Mouse (Mus musculus) large intestine, adult 2 months (tissue): ENCODE measurements around the gene Enpp3. TPM values are rescaled to one million over a fixed set of nuclear protein-coding genes. Genes with fewer than 3 reads are reported as not detected.
"Not testable (repeated sequence)": the region's sequence is repeated elsewhere in the genome, so short reads cannot be mapped to it uniquely, and the experiment has no call there.

Experiments used
- DNase-seq: peaks from one replicate; pipeline ENCODE4 v3.0.0-alpha.2; 2012; ENCODE audit warnings: low read depth, low spot score
- WGBS: fragments of 180-500 bp; shearing (Covaris S2); methylation state at CpG from one replicate; pipeline ENCODE4 v1.1.7; 2018; 5-methylcytosine and 5-hydroxymethylcytosine counted together
- polyA plus RNA-seq: library from polyadenylated mRNA; depleted of rRNA; stranded (reverse); fragments of >200 nt; gene quantifications from 2 replicates; pipeline ENCODE4 v1.2.3, GENCODE M21; 2012

The Enpp3 gene
- polyA plus RNA-seq, 1 experiment: 2.2 TPM

- peak; percentile 56 for DNase-seq
Measured at GRCm38 (mm10) chr10:24823697-24824535, 18.7 kb downstream of the Enpp3 start.

GRCm38 (mm10) chr10:24823265-24823664 is 19.4 kb downstream of the Enpp3 start:
- WGBS: 8% methylated on average over 1 of the region's 1 CpGs
- no peak for DNase-seq

More at GRCm38 (mm10) chr10:24823697-24824535, 18.7 kb downstream of the Enpp3 start:
- WGBS: 18% methylated on average over 16 of the region's 16 CpGs

- no peak for DNase-seq
- WGBS: 78% methylated on average over 1 of the region's 1 CpGs
Measured at GRCm38 (mm10) chr10:24822842-24823241, 19.8 kb downstream of the Enpp3 start.

GRCm38 (mm10) chr10:24821990-24822676 is 20.5 kb downstream of the Enpp3 start:
- WGBS: 76% methylated on average over 4 of the region's 4 CpGs

GRCm38 (mm10) chr10:24819526-24819925 is 23.1 kb downstream of the Enpp3 start:
- WGBS: 80% methylated on average over 3 of the region's 3 CpGs
- DNase-seq: no peak

More at GRCm38 (mm10) chr10:24821990-24822676, 20.5 kb downstream of the Enpp3 start:
- DNase-seq: no peak

- DNase-seq: no peak
- 52% methylated on average over 10 of the region's 10 CpGs for whole genome bisulfite sequencing
Measured at GRCm38 (mm10) chr10:24810639-24811038, 32.0 kb downstream of the Enpp3 start.

- no peak for DNase-seq
- WGBS: 80% methylated on average over 5 of the region's 5 CpGs
Measured at GRCm38 (mm10) chr10:24806756-24807155, 35.9 kb downstream of the Enpp3 start.

- no peak for DNase-seq
- WGBS: 80% methylated on average over 10 of the region's 10 CpGs
Measured at GRCm38 (mm10) chr10:24805876-24806275, 36.7 kb downstream of the Enpp3 start.

GRCm38 (mm10) chr10:24805173-24805572 is 37.5 kb downstream of the Enpp3 start:
- WGBS: 68% methylated on average over 2 of the region's 2 CpGs
- no peak for DNase-seq

- DNase-seq: not testable (repeated sequence)
- 82% methylated on average over 2 of the region's 2 CpGs for WGBS
Measured at GRCm38 (mm10) chr10:24802742-24803244, 39.8 kb downstream of the Enpp3 start.

- WGBS: 92% methylated on average over 2 of the region's 2 CpGs
- DNase-seq: no peak
Measured at GRCm38 (mm10) chr10:24801796-24802195, 40.8 kb downstream of the Enpp3 start.

GRCm38 (mm10) chr10:24797246-24797645 is 45.4 kb downstream of the Enpp3 start:
- WGBS: 38% methylated on average over 5 of the region's 5 CpGs
- DNase-seq: peak; percentile 21

- no peak for DNase-seq
- WGBS: 91% methylated on average over 7 of the region's 7 CpGs
Measured at GRCm38 (mm10) chr10:24792756-24793155, 49.9 kb downstream of the Enpp3 start.

- 49% methylated on average over 11 of the region's 11 CpGs for WGBS
- DNase-seq: peak; percentile 27
Measured at GRCm38 (mm10) chr10:24789747-24790545, 52.7 kb downstream of the Enpp3 start.

- DNase-seq: no peak
- WGBS: 85% methylated on average over 4 of the region's 4 CpGs
Measured at GRCm38 (mm10) chr10:24785345-24785744, 57.3 kb downstream of the Enpp3 start.

- WGBS: 98% methylated on average over 9 of the region's 9 CpGs
- DNase-seq: no peak
Measured at GRCm38 (mm10) chr10:24784624-24785276, 57.9 kb downstream of the Enpp3 start.

GRCm38 (mm10) chr10:24783946-24784345 is 58.7 kb downstream of the Enpp3 start:
- WGBS: 46% methylated on average over 3 of the region's 3 CpGs
- DNase-seq: no peak

- 56% methylated on average over 11 of the region's 11 CpGs for WGBS
- no peak for DNase-seq
Measured at GRCm38 (mm10) chr10:24778643-24779020, 64.0 kb downstream of the Enpp3 start.

- no peak for DNase-seq
- 65% methylated on average over 14 of the region's 14 CpGs for WGBS
Measured at GRCm38 (mm10) chr10:24777916-24778642, 64.5 kb downstream of the Enpp3 start.
